Comparison of ENCODE assay signal across 8 mouse cellular contexts in genomic region chr19:23901177-23901576, GRCm38 (mm10).
DNase-seq lines count a peak whose midpoint lies in the region; ATAC-seq and TF ChIP-seq lines count a peak whose summit lies in the region.

No protein-coding gene starts in this region.

- ATAC-seq in midbrain, embryonic 14.5 days (ENCODE audit: low FRiP score, low TSS enrichment), result no peak
- ATAC-seq in inflammation-experienced regulatory T-cells, adult 6 months, result no peak

- no peak overlapping the region for H3K4me2 ChIP-seq in midbrain, embryonic 14.5 days (ENCODE audit: low read length)

- DNase-seq in adrenal gland, adult 18-20 months (ENCODE audit: low spot score in 2 of 2), result peak; percentile 22 to 42
- no peak for DNase-seq in adrenal gland, postnatal 4 days (ENCODE audit: low spot score in 2 of 2)
- peak; percentile 43 for DNase-seq in midbrain, embryonic 10.5 days (ENCODE audit: low spot score)
- no peak for DNase-seq in midbrain, embryonic 14.5 days
- DNase-seq in brain, embryonic 14.5 days (ENCODE audit: low read depth), result no peak
- peak; percentile 63 for DNase-seq in kidney, postnatal 10 days
- DNase-seq in testis, postnatal 10 days (ENCODE audit: low spot score), result peak; percentile 72

- H3K9ac ChIP-seq in midbrain, embryonic 14.5 days (replicated peaks; ENCODE audit: low read length), result no peak overlapping the region

- 79% methylated on average over 3 of the region's 3 CpGs for WGBS in midbrain, embryonic 10.5 days
- WGBS in midbrain, embryonic 14.5 days, result 72% methylated on average over 3 of the region's 3 CpGs

- H3K9me3 ChIP-seq in midbrain, embryonic 10.5 days (replicated peaks), result no peaks in the 10 kb centered on the region
- no peaks in the 10 kb centered on the region for H3K9me3 ChIP-seq in midbrain, embryonic 14.5 days (ENCODE audit: control insufficient read depth, low read length)

- H3K27ac ChIP-seq in midbrain, embryonic 10.5 days (replicated peaks), result no peak overlapping the region
- no peak overlapping the region for H3K27ac ChIP-seq in midbrain, embryonic 14.5 days (replicated peaks; ENCODE audit: low read depth, low read length)

- H3K27me3 ChIP-seq in midbrain, embryonic 10.5 days (ENCODE audit: low read depth, poor library complexity, severe bottlenecking), result peaks cover 79% of the 10 kb centered on the region
- 0 out of 2 replicates have a peak, but pooled peaks cover 2% of the 10 kb centered on the region for H3K27me3 ChIP-seq in midbrain, embryonic 14.5 days (ENCODE audit: control insufficient read depth, insufficient read depth, low read length)

- peaks cover 15% of the 10 kb centered on the region for H3K4me1 ChIP-seq in midbrain, embryonic 10.5 days
- peaks cover 8% of the 10 kb centered on the region for H3K4me1 ChIP-seq in midbrain, embryonic 14.5 days (ENCODE audit: control insufficient read depth, insufficient read depth, low read length)

- no peak overlapping the region for H3K4me3 ChIP-seq in midbrain, embryonic 10.5 days
- H3K4me3 ChIP-seq in midbrain, embryonic 14.5 days (replicated peaks; ENCODE audit: low read depth, low read length), result no peak overlapping the region

- no peaks in the 10 kb centered on the region for H3K36me3 ChIP-seq in midbrain, embryonic 10.5 days
- no peaks in the 10 kb centered on the region for H3K36me3 ChIP-seq in midbrain, embryonic 14.5 days (ENCODE audit: control insufficient read depth, insufficient read depth, low read length)

- TF ChIP-seq POLR2A in brain, embryonic 14.5 days (IDR thresholded peaks at IDR 0.05; ENCODE audit: borderline replicate concordance, extremely low read depth, insufficient read depth, insufficient read length, poor library complexity, severe bottlenecking), result no peak

- TF ChIP-seq CTCF in brain, embryonic 14.5 days (IDR thresholded peaks at IDR 0.05; ENCODE audit: borderline replicate concordance, extremely low read depth, insufficient read depth, insufficient read length), result peak; percentile 60

Comparison
In these comparisons a context has a peak if more than half of its experiments do, and no peak if none do; other contexts are left out.
1. DNase-seq: peak in adrenal gland, adult 18-20 months (2 of 2), midbrain, embryonic 10.5 days (single experiment), kidney, postnatal 10 days (single experiment) and testis, postnatal 10 days (single experiment); none in adrenal gland, postnatal 4 days (0 of 2), midbrain, embryonic 14.5 days (single experiment) and brain, embryonic 14.5 days (single experiment).